Mouse (Mus musculus): Measurements from ENCODE around the gene Trim47. TPM values are rescaled to one million over a fixed set of nuclear protein-coding genes. Genes with fewer than 3 reads are reported as not detected.
A peak's percentile ranks its signal among the peaks of the same experiment; 100 is the strongest.

Gene Trim47
- polyA plus RNA-seq, 1 experiment from 2014 or later, result 3.0 TPM

- Histone ChIP-seq H3K9me3 (ENCODE audit: control insufficient read depth, low read length) (no peaks in the 10 kb centered on the region), H3K27ac (ENCODE audit: low read depth, low read length) (no peak overlapping the region), H3K27me3 (ENCODE audit: control insufficient read depth, insufficient read depth, low read length) (no peaks in the 10 kb centered on the region), H3K9ac (ENCODE audit: low read depth, low read length) (no peak overlapping the region), H3K36me3 (ENCODE audit: control insufficient read depth, insufficient read depth, low read length) (peaks cover 6% of the 10 kb centered on the region; the same call in 1 of the 2 replicates), H3K4me1 (replicated peaks; ENCODE audit: control insufficient read depth, insufficient read depth, low read length) (no peaks in the 10 kb centered on the region), H3K4me3 (ENCODE audit: low read depth, low read length) (no peak overlapping the region), H3K4me2 (replicated peaks; ENCODE audit: low read depth, low read length) (no peak overlapping the region)
- ATAC-seq (ENCODE audit: low FRiP score), result no peak
- DNase-seq (ENCODE audit: low spot score), result no peak
- 91% methylated on average over 3 of the region's 3 CpGs for WGBS
Observed at GRCm38 (mm10) chr11:116143468-116143867, 16.5 kb upstream of the Trim47 start.

- H3K4me2 ChIP-seq (replicated peaks; ENCODE audit: low read depth, low read length), result no peak overlapping the region
- H3K27me3 ChIP-seq (ENCODE audit: control insufficient read depth, insufficient read depth, low read length), result no peaks in the 10 kb centered on the region
- DNase-seq (ENCODE audit: low spot score) (no peak), ATAC-seq (ENCODE audit: low FRiP score) (no peak)
- H3K9me3 ChIP-seq (ENCODE audit: control insufficient read depth, low read length), result no peaks in the 10 kb centered on the region
- WGBS, result 72% methylated on average over 10 of the region's 10 CpGs
- H3K27ac ChIP-seq (ENCODE audit: low read depth, low read length), result no peak overlapping the region
- no peaks in the 10 kb centered on the region; the same call in 1 of the 2 replicates for H3K4me1 ChIP-seq (replicated peaks; ENCODE audit: control insufficient read depth, insufficient read depth, low read length)
- peaks cover 6% of the 10 kb centered on the region; the same call in 1 of the 2 replicates for H3K36me3 ChIP-seq (ENCODE audit: control insufficient read depth, insufficient read depth, low read length)
- H3K9ac ChIP-seq (ENCODE audit: low read depth, low read length), result no peak overlapping the region
- H3K4me3 ChIP-seq (ENCODE audit: low read depth, low read length), result no peak overlapping the region
Observed at GRCm38 (mm10) chr11:116142211-116142991, 15.4 kb upstream of the Trim47 start.

- peak within 1 kb of the TSS; percentile 95 for H3K4me3 ChIP-seq (ENCODE audit: low read depth, low read length)
- under 1% methylated on average over 52 of the region's 60 CpGs for WGBS
- 0 out of 2 replicates have a peak, but pooled peaks cover 6% of the 10 kb centered on the region for H3K36me3 ChIP-seq (ENCODE audit: control insufficient read depth, insufficient read depth, low read length)
- no peaks in the 10 kb centered on the region for H3K9me3 ChIP-seq (ENCODE audit: control insufficient read depth, low read length)
- DNase-seq (ENCODE audit: low spot score) (peak; percentile 93), ATAC-seq (ENCODE audit: low FRiP score) (peak; percentile 96)
- peak within 1 kb of the TSS; percentile 83 for H3K9ac ChIP-seq (ENCODE audit: low read depth, low read length)
- H3K4me1 ChIP-seq (replicated peaks; ENCODE audit: control insufficient read depth, insufficient read depth, low read length), result no peaks in the 10 kb centered on the region; the same call in 1 of the 2 replicates
- no peaks in the 10 kb centered on the region for H3K27me3 ChIP-seq (ENCODE audit: control insufficient read depth, insufficient read depth, low read length)
- peak within 1 kb of the TSS; percentile 65 for H3K4me2 ChIP-seq (replicated peaks; ENCODE audit: low read depth, low read length)
- H3K27ac ChIP-seq (ENCODE audit: low read depth, low read length), result peak within 1 kb of the TSS; percentile 56
Observed at GRCm38 (mm10) chr11:116138468-116139138, 11.6 kb upstream of the Trim47 start, which contains the start of gene Mrpl38. Gene Mrpl38 (minus strand): TSS chr11:116138868.

- DNase-seq (ENCODE audit: low spot score) (no peak), ATAC-seq (ENCODE audit: low FRiP score) (no peak)
- H3K9ac ChIP-seq (ENCODE audit: low read depth, low read length), result peak overlapping the region; percentile 83
- no peaks in the 10 kb centered on the region for H3K9me3 ChIP-seq (ENCODE audit: control insufficient read depth, low read length)
- no peak overlapping the region for H3K27ac ChIP-seq (ENCODE audit: low read depth, low read length)
- H3K36me3 ChIP-seq (ENCODE audit: control insufficient read depth, insufficient read depth, low read length), result 0 out of 2 replicates have a peak, but pooled peaks cover 4% of the 10 kb centered on the region
- H3K4me1 ChIP-seq (replicated peaks; ENCODE audit: control insufficient read depth, insufficient read depth, low read length), result no peaks in the 10 kb centered on the region; the same call in 1 of the 2 replicates
- H3K4me3 ChIP-seq (ENCODE audit: low read depth, low read length), result peak overlapping the region; percentile 95
- peak overlapping the region; percentile 65 for H3K4me2 ChIP-seq (replicated peaks; ENCODE audit: low read depth, low read length)
- no peaks in the 10 kb centered on the region for H3K27me3 ChIP-seq (ENCODE audit: control insufficient read depth, insufficient read depth, low read length)
- 2% methylated on average over 20 of the region's 20 CpGs for WGBS
Observed at GRCm38 (mm10) chr11:116138096-116138467, 11.1 kb upstream of the Trim47 start.

- Histone ChIP-seq H3K9me3 (ENCODE audit: control insufficient read depth, low read length) (no peaks in the 10 kb centered on the region), H3K27ac (ENCODE audit: low read depth, low read length) (no peak overlapping the region), H3K4me1 (replicated peaks; ENCODE audit: control insufficient read depth, insufficient read depth, low read length) (no peaks in the 10 kb centered on the region; the same call in 1 of the 2 replicates), H3K4me2 (replicated peaks; ENCODE audit: low read depth, low read length) (no peak overlapping the region), H3K4me3 (ENCODE audit: low read depth, low read length) (no peak overlapping the region), H3K27me3 (ENCODE audit: control insufficient read depth, insufficient read depth, low read length) (no peaks in the 10 kb centered on the region), H3K36me3 (ENCODE audit: control insufficient read depth, insufficient read depth, low read length) (0 out of 2 replicates have a peak, but pooled peaks cover 10% of the 10 kb centered on the region), H3K9ac (ENCODE audit: low read depth, low read length) (no peak overlapping the region)
- DNase-seq (ENCODE audit: low spot score), result no peak
- WGBS, result 89% methylated on average over 10 of the region's 10 CpGs
- no peak for ATAC-seq (ENCODE audit: low FRiP score)
Observed at GRCm38 (mm10) chr11:116134171-116134570, 7.2 kb upstream of the Trim47 start.

GRCm38 (mm10) chr11:116133497-116133896, 6.5 kb upstream of the Trim47 start:
- H3K9me3 ChIP-seq (ENCODE audit: control insufficient read depth, low read length), result no peaks in the 10 kb centered on the region
- no peak overlapping the region for H3K27ac ChIP-seq (ENCODE audit: low read depth, low read length)
- no peak overlapping the region for H3K4me2 ChIP-seq (replicated peaks; ENCODE audit: low read depth, low read length)
- H3K27me3 ChIP-seq (ENCODE audit: control insufficient read depth, insufficient read depth, low read length), result no peaks in the 10 kb centered on the region
- 73% methylated on average over 5 of the region's 5 CpGs for WGBS
- no peak overlapping the region for H3K4me3 ChIP-seq (ENCODE audit: low read depth, low read length)
- H3K4me1 ChIP-seq (replicated peaks; ENCODE audit: control insufficient read depth, insufficient read depth, low read length), result no peaks in the 10 kb centered on the region; the same call in 1 of the 2 replicates
- no peak for DNase-seq (ENCODE audit: low spot score)
- no peak for ATAC-seq (ENCODE audit: low FRiP score)
- 0 out of 2 replicates have a peak, but pooled peaks cover 10% of the 10 kb centered on the region for H3K36me3 ChIP-seq (ENCODE audit: control insufficient read depth, insufficient read depth, low read length)
- no peak overlapping the region for H3K9ac ChIP-seq (ENCODE audit: low read depth, low read length)

- 86% methylated on average over 16 of the region's 16 CpGs for WGBS
- 0 out of 2 replicates have a peak, but pooled peaks cover 10% of the 10 kb centered on the region for H3K36me3 ChIP-seq (ENCODE audit: control insufficient read depth, insufficient read depth, low read length)
- no peak overlapping the region for H3K4me3 ChIP-seq (ENCODE audit: low read depth, low read length)
- no peak overlapping the region for H3K9ac ChIP-seq (ENCODE audit: low read depth, low read length)
- DNase-seq (ENCODE audit: low spot score), result no peak
- no peak for ATAC-seq (ENCODE audit: low FRiP score)
- no peaks in the 10 kb centered on the region for H3K4me1 ChIP-seq (replicated peaks; ENCODE audit: control insufficient read depth, insufficient read depth, low read length)
- no peak overlapping the region for H3K4me2 ChIP-seq (replicated peaks; ENCODE audit: low read depth, low read length)
- H3K27me3 ChIP-seq (ENCODE audit: control insufficient read depth, insufficient read depth, low read length), result no peaks in the 10 kb centered on the region
- no peaks in the 10 kb centered on the region for H3K9me3 ChIP-seq (ENCODE audit: control insufficient read depth, low read length)
- H3K27ac ChIP-seq (ENCODE audit: low read depth, low read length), result no peak overlapping the region
Observed at GRCm38 (mm10) chr11:116132366-116133333, 5.6 kb upstream of the Trim47 start.
